Mouse (Mus musculus) yolk sac, embryonic 10.5 days (tissue): ENCODE results near the gene Lrp1.

Experiments used
- DNase-seq: peaks from one replicate; pipeline ENCODE4 v3.0.0-alpha.2; 2017; ENCODE audit warnings: low spot score

The Lrp1 gene

GRCm38 (mm10) chr10:127548236-127548635 lies 72.7 kb downstream of the Lrp1 start:
- no peak for DNase-seq

GRCm38 (mm10) chr10:127546505-127546904 lies 74.4 kb downstream of the Lrp1 start:
- DNase-seq: no peak

GRCm38 (mm10) chr10:127544375-127544774 lies 76.6 kb downstream of the Lrp1 start:
- DNase-seq: no peak

GRCm38 (mm10) chr10:127543916-127544315 lies 77.0 kb downstream of the Lrp1 start:
- no peak for DNase-seq

DNA sequence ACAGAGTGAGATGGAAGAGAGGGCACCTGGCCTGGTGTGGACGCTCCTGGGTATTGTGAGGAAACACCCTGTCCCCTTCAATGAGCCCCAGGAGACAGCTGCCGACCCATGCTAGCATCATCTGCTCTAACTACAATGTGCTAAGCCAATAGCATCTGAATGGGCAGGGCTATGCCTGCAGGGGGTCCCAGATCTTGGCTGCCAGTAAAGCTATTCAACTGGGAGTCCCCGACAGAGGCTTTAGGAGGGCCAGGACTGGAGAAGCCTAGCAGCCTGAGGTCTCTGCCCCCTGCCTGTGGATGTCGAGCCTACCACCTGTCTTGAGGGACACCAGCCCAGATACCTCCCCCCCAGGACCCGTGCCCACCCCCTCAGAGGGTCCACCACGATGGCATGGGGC lies 78.2 kb downstream of the Lrp1 start:
- no peak for DNase-seq

DNA sequence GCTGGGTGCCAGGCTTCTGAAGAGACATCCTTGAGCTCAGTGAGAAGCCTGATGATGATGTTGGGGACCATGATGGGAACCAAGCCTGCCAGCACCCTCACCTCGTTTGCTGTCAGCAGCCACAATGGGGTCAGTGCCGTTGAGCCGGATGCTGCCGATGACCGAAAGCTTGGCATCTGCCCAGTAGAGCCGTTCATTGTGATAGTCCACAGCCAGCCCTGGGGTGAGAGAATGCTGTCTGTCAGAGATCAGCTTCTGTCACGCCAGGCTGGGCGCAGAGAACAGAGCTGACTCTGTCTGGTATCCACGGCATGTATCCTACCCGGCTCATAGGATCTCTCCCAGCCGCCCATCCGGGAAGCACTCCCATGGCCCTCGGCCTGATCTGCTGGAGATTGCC lies 78.9 kb downstream of the Lrp1 start:
- DNase-seq: no peak

GRCm38 (mm10) chr10:127541510-127541909 lies 79.4 kb downstream of the Lrp1 start:
- no peak for DNase-seq

DNA sequence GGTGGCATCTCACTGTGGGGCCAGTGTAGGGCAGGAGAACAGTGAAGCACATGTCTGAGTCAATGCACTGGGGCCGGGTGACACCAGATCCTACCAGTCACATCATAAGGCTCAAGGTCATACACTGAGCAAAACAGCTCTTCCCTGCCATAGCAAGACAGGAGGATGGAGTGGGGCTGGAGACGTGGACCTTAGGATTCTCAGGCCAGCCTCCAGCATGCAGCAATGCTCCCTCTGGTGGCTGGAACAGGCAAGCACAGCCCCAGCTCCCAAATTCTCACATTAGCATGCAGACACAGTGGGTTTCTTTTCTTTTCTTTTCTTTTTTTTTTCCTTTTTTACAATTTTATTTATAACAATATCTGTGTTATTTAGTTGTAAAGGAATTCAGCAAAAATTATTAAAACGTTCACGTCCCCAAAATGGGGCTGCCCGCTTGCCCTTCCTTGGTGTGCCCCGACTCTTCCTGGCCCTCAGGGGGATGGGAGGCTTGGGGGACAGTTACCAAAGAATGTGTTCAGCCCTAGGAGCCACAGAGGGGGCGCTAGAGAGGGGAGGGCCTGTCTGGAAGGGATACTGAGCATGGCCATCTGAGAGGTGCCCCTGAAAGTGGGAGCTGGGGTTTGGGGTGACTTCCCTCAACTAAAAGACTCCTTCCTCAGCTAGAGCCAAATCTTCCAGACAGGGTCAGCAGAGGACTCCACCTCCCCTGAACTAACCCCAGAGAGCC lies 82.9 kb downstream of the Lrp1 start:
- DNase-seq: peak; percentile 35

DNA sequence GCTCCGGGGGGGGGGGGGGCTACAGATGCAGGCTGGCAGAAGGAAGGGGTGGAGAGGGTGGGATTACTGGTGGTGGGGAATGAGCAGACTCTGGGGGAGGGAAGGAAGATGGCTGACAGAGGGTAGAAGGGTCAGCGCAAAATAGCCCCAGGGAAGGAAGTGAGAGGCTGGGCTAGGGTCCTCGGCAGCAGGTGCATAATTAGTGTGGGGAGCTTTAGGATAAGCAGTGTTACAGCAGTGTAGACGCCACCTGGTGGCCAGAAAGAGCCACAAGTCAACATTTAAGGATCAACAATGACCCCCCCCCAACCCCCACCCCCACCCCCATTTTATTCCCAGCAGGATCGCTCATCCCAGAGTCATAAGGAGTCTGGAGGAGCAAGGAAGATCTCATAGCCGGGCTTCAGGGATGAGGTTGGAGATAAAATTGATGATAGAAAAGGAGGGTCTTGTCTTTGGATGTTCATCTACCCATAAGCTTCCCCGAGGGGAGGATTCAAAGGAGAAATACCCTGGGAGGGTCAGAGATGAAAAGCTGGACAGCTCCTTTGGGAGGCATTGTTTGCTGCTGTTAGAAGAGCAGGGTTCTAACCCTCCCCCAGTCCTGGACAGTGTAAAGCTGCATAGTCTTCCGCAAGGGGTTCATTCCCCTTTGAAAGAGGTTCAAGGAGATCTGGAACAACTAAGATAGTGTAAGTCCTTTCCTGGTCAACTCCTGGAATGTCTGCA lies 84.2 kb downstream of the Lrp1 start:
- no peak for DNase-seq

GRCm38 (mm10) chr10:127534929-127535384 lies 86.0 kb downstream of the Lrp1 start:
- no peak for DNase-seq

DNA sequence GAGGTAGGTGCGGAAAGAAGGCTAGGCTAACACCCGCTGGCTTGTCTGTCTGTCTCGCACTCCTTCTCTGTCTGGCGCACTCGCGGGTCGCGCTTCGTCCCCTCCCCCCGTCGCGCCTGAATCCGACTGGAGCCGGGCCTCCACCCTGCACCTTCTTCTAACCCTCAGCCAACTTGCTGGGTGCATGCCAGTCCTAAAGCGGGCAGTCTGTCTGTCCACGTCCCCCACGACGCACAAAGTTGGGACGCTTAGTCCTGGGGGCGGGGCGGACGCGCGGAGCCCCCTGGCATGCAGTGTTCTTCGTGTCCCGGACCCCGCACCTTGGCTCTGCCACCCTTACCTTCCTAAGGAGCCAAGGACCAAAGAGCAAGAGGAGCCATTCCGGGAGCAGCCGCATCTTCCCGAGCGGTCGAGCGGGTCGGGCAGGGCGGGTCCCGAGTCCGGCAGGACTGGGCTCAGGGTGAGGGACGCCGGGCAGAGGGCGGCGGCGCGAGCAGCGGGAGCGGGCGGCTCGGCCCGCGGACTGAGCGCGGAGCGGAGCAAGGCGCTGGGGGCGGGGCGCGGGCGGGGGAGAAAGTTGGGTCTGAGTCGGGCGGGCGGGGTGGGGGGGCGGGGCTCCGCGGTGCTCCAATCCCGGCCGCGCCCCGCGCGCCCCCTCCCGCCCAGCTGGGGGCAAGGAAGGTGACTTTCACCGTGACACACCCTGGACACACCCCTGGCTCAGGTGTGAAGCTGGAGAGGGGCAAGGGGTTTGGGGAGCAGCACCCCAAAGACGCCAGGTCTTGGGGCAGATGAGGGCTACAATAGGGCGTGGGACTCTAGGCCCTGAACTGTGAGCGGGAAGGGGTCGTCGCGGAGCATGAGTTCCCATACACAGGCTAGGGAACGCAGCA lies 86.7 kb downstream of the Lrp1 start, which contains the start of gene Nxph4:
TSS of gene Nxph4 (minus strand) at position 524 of the 893 bp plus-strand sequence.
- peak; percentile 42 for DNase-seq

GRCm38 (mm10) chr10:127531548-127531947 lies 89.4 kb downstream of the Lrp1 start:
- DNase-seq: no peak

- no peak for DNase-seq
These were observed 90.0 kb downstream of the Lrp1 start for GRCm38 (mm10) chr10:127530945-127531344.

DNA sequence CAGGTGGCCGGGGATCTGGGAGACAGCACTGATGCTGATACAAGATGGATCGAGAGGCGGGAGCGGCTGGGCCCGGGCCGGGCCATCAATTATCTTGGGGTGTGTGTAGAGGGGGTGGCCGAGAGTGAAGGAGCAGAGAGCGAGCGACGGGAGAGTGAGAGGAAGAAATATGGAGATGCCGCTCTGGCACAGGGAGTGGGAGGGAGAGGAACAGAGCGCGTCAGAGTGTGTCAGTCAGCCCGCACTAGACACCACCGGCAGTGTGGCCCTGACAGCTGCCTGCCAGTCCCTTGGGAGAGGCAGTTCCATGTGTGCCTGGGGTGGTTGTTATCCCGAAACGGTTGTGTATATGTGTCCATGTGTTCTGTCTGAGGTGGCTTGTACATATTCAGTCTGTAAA lies 93.5 kb downstream of the Lrp1 start:
- DNase-seq: no peak

- DNase-seq: no peak
These were observed 94.3 kb downstream of the Lrp1 start for GRCm38 (mm10) chr10:127526681-127527080.

DNA sequence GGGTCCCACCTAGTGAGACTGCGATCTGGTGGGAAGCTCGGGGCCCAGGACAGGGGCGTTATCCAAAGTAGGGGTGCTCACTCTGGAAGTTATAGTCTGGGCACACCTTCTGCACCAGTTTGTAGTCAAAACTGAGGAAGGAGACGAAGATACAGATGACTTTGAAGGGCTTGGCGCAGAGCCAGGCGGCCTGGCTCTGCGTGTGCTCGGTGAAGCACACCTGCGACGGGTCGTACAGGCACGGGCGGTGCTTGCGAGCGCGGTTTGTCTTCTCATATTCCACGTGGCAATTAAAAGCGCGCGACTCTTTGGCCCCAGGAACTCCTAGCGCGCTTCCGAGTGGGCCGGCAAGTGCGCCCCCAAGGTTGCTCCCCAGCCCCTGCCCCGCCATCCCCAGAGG lies 94.9 kb downstream of the Lrp1 start:
- DNase-seq: no peak

DNA sequence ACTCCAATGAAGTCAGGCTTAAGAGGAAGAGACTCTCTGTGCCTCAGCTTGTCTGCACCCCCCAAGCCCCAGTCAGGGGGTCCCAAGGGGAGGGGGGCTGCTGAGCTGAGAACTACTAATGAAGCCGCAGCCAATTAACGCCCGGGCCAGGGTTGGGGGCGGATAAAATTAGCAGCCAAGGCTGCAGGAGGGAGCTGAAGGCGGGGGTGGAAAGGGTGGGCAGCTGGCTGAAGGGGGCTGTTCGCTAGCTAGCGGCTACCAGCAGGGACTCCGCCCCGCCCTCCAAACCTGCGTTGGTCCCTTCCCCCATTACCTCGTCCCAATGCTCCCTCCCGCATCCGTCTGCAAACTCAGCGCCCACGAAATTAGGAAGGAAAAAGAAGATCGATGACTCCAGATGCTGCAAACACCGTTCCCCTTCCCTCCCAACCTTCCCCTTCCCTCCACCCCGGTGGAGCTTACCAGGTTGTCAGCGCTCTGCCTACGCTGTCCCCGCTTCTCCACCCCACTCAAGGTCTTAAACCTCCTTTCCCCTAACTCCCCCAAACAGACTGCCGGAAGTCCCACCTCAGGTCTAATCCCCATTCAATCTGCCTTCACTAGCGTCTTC lies 96.2 kb downstream of the Lrp1 start:
- DNase-seq: no peak

DNA sequence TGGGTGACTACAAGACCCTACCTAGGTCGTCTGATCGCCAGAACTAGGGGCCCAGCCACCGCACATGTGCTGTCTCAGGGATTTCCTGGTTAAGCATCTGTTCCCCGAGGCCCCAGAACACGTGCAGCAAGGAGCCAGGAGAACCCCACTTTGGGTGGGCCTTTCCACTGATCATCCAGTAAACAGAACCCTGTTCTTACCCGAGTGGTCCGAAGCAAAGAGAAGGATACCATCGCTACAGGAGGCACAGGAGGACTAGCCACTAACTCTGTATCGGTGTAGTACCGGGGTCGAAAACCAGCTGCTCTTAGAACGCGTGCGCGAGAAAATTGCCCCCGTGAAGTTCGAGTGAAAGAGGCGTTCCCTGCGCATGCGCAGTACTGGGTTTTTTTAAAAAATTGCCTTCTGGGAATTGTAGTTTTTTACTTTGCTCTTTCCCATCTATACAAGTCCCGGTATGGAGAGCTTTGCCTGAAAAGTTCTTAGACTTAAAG lies 98.8 kb downstream of the Lrp1 start, which contains the start of gene Shmt2:
TSS of gene Shmt2 (minus strand) at position 357 of the 494 bp plus-strand sequence.
- DNase-seq: peak; percentile 90

GRCm38 (mm10) chr10:127521611-127522080 lies 99.3 kb downstream of the Lrp1 start:
- peak; percentile 36 for DNase-seq

GRCm38 (mm10) chr10:127520714-127521357 lies 100.1 kb downstream of the Lrp1 start:
- peak; percentile 50 for DNase-seq
